ENCODE assay signal across 30 mouse cellular contexts in genomic region chrX:163452971-163453532, GRCm38 (mm10).
A peak's percentile ranks its signal among the peaks of the same experiment; 100 is the strongest.
DNase-seq lines count a peak whose midpoint lies in the region; ATAC-seq lines count a peak whose summit lies in the region.
"Had no signal": no experiment of that assay in that cellular context is flagged by ENCODE, and none has a peak within 500 bp of the region (broad histone marks: within the 10 kb centered on the region; RNA-seq: fewer than 3 reads in every experiment).

No protein-coding gene starts in this region.

- no peak overlapping the region for H3K27ac ChIP-seq in neural tube, embryonic 12.5 days
- no peak overlapping the region for H3K27ac ChIP-seq in hindbrain, embryonic 14.5 days
- no peak overlapping the region for H3K27ac ChIP-seq in neural tube, embryonic 15.5 days (replicated peaks)
- H3K27ac ChIP-seq in liver, embryonic 11.5 days (ENCODE audit: low read depth, low read length), result no peak overlapping the region
- H3K27ac ChIP-seq: embryonic facial prominence, embryonic 12.5 days; kidney, embryonic 15.5 days; lung, embryonic 15.5 days; midbrain, embryonic 10.5 days; midbrain, embryonic 15.5 days had no signal

- no peak overlapping the region for H3K9ac ChIP-seq in neural tube, embryonic 12.5 days
- H3K9ac ChIP-seq in hindbrain, embryonic 14.5 days, result no peak overlapping the region
- H3K9ac ChIP-seq in neural tube, embryonic 15.5 days (replicated peaks), result no peak overlapping the region
- H3K9ac ChIP-seq in liver, embryonic 11.5 days (ENCODE audit: low read depth, low read length), result no peak overlapping the region
- H3K9ac ChIP-seq: embryonic facial prominence, embryonic 12.5 days; kidney, embryonic 15.5 days; lung, embryonic 15.5 days; midbrain, embryonic 15.5 days had no signal

- H3K36me3 ChIP-seq in neural tube, embryonic 12.5 days, result no peaks in the 10 kb centered on the region
- no peaks in the 10 kb centered on the region for H3K36me3 ChIP-seq in hindbrain, embryonic 14.5 days (replicated peaks; ENCODE audit: control insufficient read depth, insufficient read depth)
- no peaks in the 10 kb centered on the region for H3K36me3 ChIP-seq in neural tube, embryonic 15.5 days
- no peaks in the 10 kb centered on the region for H3K36me3 ChIP-seq in liver, embryonic 11.5 days (ENCODE audit: control insufficient read depth, insufficient read depth, low read length)
- H3K36me3 ChIP-seq: embryonic facial prominence, embryonic 12.5 days; G1E; kidney, embryonic 15.5 days; lung, embryonic 15.5 days; midbrain, embryonic 10.5 days; midbrain, embryonic 15.5 days had no signal

- H3K4me3 ChIP-seq in neural tube, embryonic 12.5 days, result no peak overlapping the region
- no peak overlapping the region for H3K4me3 ChIP-seq in hindbrain, embryonic 14.5 days (replicated peaks; ENCODE audit: low read length)
- no peak overlapping the region for H3K4me3 ChIP-seq in neural tube, embryonic 15.5 days (replicated peaks)
- no peak overlapping the region for H3K4me3 ChIP-seq in liver, embryonic 11.5 days (ENCODE audit: low read depth, low read length)
- H3K4me3 ChIP-seq: embryonic facial prominence, embryonic 12.5 days; kidney, embryonic 15.5 days; lung, embryonic 15.5 days; midbrain, embryonic 10.5 days; midbrain, embryonic 15.5 days; myocyte had no signal

- H3K4me2 ChIP-seq in neural tube, embryonic 12.5 days (replicated peaks), result no peak overlapping the region
- no peak overlapping the region for H3K4me2 ChIP-seq in hindbrain, embryonic 14.5 days (replicated peaks)
- H3K4me2 ChIP-seq in neural tube, embryonic 15.5 days, result no peak overlapping the region
- no peak overlapping the region for H3K4me2 ChIP-seq in liver, embryonic 11.5 days
- H3K4me2 ChIP-seq: embryonic facial prominence, embryonic 12.5 days; heart, embryonic 11.5 days; kidney, embryonic 15.5 days; lung, embryonic 15.5 days; midbrain, embryonic 15.5 days had no signal

- DNase-seq in adrenal gland, adult 2 months, result peak; percentile 7
- no peak for DNase-seq in adrenal gland, postnatal 10 days
- no peak for DNase-seq in neural tube, embryonic 10.5 days (ENCODE audit: extremely low spot score, low spot score)
- DNase-seq in hindbrain, embryonic 14.5 days (ENCODE audit: low spot score), result no peak
- DNase-seq in liver, embryonic 11.5 days (ENCODE audit: low spot score), result no peak
- DNase-seq: cerebellum, adult 11 months; cerebellum, adult 9-10 months; cerebellum, postnatal 36 days; embryo, embryonic 11 days; gastrocnemius, postnatal 14 days; heart, adult 18-20 months; heart, postnatal 36 days; kidney, adult 11 months; kidney, postnatal 36 days; right cerebral cortex, postnatal 25 days; spleen, adult 18-20 months; thymus, postnatal 14 days had no signal

- no peaks in the 10 kb centered on the region for H3K4me1 ChIP-seq in neural tube, embryonic 12.5 days
- H3K4me1 ChIP-seq in hindbrain, embryonic 14.5 days (replicated peaks; ENCODE audit: control insufficient read depth, insufficient read depth, low read length), result no peaks in the 10 kb centered on the region
- H3K4me1 ChIP-seq in neural tube, embryonic 15.5 days, result no peaks in the 10 kb centered on the region
- H3K4me1 ChIP-seq in liver, embryonic 11.5 days (replicated peaks; ENCODE audit: control insufficient read depth, insufficient read depth, low read length), result no peaks in the 10 kb centered on the region
- H3K4me1 ChIP-seq: embryonic facial prominence, embryonic 12.5 days; kidney, embryonic 15.5 days; lung, embryonic 15.5 days; midbrain, embryonic 10.5 days; midbrain, embryonic 15.5 days had no signal

- peak; percentile 41; the same call in 1 of the 2 replicates for ATAC-seq in neural tube, embryonic 12.5 days (ENCODE audit: low FRiP score, low read depth)
- ATAC-seq in hindbrain, embryonic 14.5 days (ENCODE audit: low FRiP score), result peak; percentile 65; the same call in 1 of the 2 replicates
- peak; percentile 63; the same call in 1 of the 2 replicates for ATAC-seq in neural tube, embryonic 15.5 days (ENCODE audit: low FRiP score)
- ATAC-seq in liver, embryonic 11.5 days (replicated peaks; ENCODE audit: low FRiP score), result no peak
- no peak for ATAC-seq in granulocyte monocyte progenitor cell, adult 5-6 weeks (replicated peaks; ENCODE audit: poor library complexity, severe bottlenecking)
- ATAC-seq: forebrain, embryonic 14.5 days; inflammation-experienced regulatory T-cells, adult 6 months; midbrain, embryonic 15.5 days had no signal

- 55% methylated on average over 8 of the region's 8 CpGs for WGBS in neural tube, embryonic 12.5 days
- WGBS in hindbrain, embryonic 14.5 days, result 57% methylated on average over 8 of the region's 8 CpGs
- WGBS in neural tube, embryonic 15.5 days, result 62% methylated on average over 8 of the region's 8 CpGs
- WGBS in liver, embryonic 11.5 days, result 68% methylated on average over 8 of the region's 8 CpGs

- H3K27me3 ChIP-seq in neural tube, embryonic 12.5 days (replicated peaks), result no peaks in the 10 kb centered on the region
- H3K27me3 ChIP-seq in hindbrain, embryonic 14.5 days (ENCODE audit: control insufficient read depth, insufficient read depth, low read length), result peaks cover 4% of the 10 kb centered on the region; the same call in 1 of the 2 replicates
- H3K27me3 ChIP-seq in neural tube, embryonic 15.5 days (replicated peaks), result 0 out of 2 replicates have a peak, but pooled peaks cover 5% of the 10 kb centered on the region
- no peaks in the 10 kb centered on the region for H3K27me3 ChIP-seq in liver, embryonic 11.5 days (replicated peaks; ENCODE audit: control insufficient read depth, insufficient read depth, low read length)
- H3K27me3 ChIP-seq: lung, embryonic 15.5 days had no signal

- H3K9me3 ChIP-seq in neural tube, embryonic 12.5 days, result no peaks in the 10 kb centered on the region
- H3K9me3 ChIP-seq in hindbrain, embryonic 14.5 days (ENCODE audit: control insufficient read depth, low read length), result no peaks in the 10 kb centered on the region
- H3K9me3 ChIP-seq in neural tube, embryonic 15.5 days (replicated peaks), result no peaks in the 10 kb centered on the region
- no peaks in the 10 kb centered on the region for H3K9me3 ChIP-seq in liver, embryonic 11.5 days (ENCODE audit: control insufficient read depth, low read length)
- H3K9me3 ChIP-seq: embryonic facial prominence, embryonic 12.5 days; G1E; kidney, embryonic 15.5 days; lung, embryonic 15.5 days; midbrain, embryonic 10.5 days; midbrain, embryonic 15.5 days had no signal

Comparison
In these comparisons a context has a peak if more than half of its experiments do, and no peak if none do; other contexts are left out.
1. ATAC-seq: peak in neural tube, embryonic 12.5 days (single experiment), hindbrain, embryonic 14.5 days (single experiment) and neural tube, embryonic 15.5 days (single experiment); none in liver, embryonic 11.5 days (single experiment) and granulocyte monocyte progenitor cell, adult 5-6 weeks (single experiment).